Mouse (Mus musculus): ENCODE measurements around the gene Nav2.

DNA sequence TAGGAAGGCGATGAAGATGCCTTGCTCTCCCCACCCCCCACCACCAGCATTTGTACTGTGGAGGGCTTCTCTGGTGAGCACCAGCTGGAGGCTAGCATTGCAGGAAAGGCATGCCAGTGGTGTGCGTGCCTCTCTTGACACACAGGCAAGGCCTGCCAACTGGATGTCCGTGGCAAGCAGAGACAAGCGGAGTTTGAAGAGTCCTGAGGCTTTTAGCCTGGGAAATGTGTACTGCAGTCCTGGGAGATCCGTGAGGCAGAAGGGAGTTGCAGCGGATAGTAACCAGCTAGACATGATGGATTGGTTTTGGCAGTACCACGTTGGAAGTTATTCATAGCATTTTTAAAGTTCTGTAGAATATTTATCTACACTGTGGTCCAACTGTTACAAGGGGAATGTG lies 405.4 kb downstream of the Nav2 start:
- TF ChIP-seq CTCF (IDR thresholded peaks at IDR 0.05) = no peak
- TF ChIP-seq EP300 (IDR thresholded peaks at IDR 0.05; ENCODE audit: insufficient read depth, low read depth, low read length) = no peak
- no peak for TF ChIP-seq POLR2A (IDR thresholded peaks at IDR 0.05; ENCODE audit: insufficient read depth, low read depth, low read length)

Measured in heart, adult 2 months (tissue).